Mouse (Mus musculus) kidney, adult 2 months (tissue): ENCODE measurements at regions not wholly inside any gene's neighbourhood (a gene's known extent, or its start where the extent isn't known, plus 50 kb on each side); places are given as distances from the start of the nearest gene placed in this dataset.

Experiments
- CTCF ChIP-seq: fragments of 200-500 bp; conservative IDR thresholded peaks from 2 replicates; pipeline ENCODE4 v1.5.1; 2011; ENCODE audit warnings: low read depth, mild to moderate bottlenecking, control low read depth, low read length, moderate library complexity, mixed read lengths; ENCODE audit not compliant: insufficient read depth, insufficient read length
- POLR2A ChIP-seq: fragments of 200-500 bp; IDR thresholded peaks from one replicate; pipeline ENCODE4 v1.6.1; 2011; ENCODE audit warnings: low read depth, low read length, control low read depth

DNA sequence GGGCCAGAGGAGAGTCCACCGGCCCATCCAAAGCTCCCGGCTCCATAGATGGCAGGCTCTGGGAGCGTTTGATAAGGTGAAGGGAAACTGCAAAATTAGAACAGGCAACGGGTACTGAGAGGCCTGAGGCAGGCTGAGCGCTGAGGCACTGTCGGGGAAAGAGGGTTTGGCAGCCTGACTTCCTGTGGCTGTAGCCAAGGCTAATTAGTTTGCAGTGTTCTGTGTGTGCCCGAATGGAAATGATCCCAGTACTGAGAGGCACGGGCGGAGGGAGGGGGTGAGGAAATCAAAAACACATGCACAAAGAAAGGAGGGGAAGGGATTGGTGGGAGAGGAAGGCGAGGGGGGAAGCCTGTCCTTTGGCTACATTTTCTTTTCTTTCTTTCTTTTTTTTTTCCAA, 97.8 kb upstream of the Hao2 start:
- TF ChIP-seq CTCF: no peak
- TF ChIP-seq POLR2A: no peak
